Mouse (Mus musculus) cerebellum, adult 11-12 months (tissue): Measurements from ENCODE around the gene Ffar2.
"Not testable (repeated sequence)": the region's sequence is repeated elsewhere in the genome, so short reads cannot be mapped to it uniquely, and the experiment has no call there.

Experiments
- DNase-seq: peaks from one replicate; pipeline ENCODE4 v3.0.0; 2022

Ffar2 gene

GRCm38 (mm10) chr7:30823675-30824074, at the start of gene Ffar2:
Ffar2 (minus strand) TSS chr7:30823775.
- no peak for DNase-seq

DNA sequence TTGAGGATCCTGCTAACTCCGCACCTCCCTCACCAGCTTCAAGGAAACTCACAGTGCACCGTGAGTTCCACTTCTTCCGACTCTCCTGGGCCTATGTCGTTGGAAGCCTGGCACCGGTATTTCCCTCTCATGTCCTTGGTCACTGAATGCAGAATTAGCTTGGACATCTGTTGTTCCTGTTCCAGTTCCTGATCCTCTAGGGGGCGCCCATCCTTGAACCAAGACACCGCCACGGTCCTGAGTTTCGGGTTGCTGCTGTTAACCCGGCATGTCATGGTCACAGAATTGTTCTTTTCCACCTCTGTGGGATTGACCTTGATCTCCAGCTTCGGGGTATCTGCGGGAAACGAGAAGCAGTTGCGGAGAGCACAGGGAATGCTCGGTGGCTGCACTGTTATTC, 49.5 kb upstream of the Ffar2 start:
- DNase-seq: peak; percentile 47

- no peak for DNase-seq
Observed at GRCm38 (mm10) chr7:30863386-30863785, 39.8 kb upstream of the Ffar2 start.

DNA sequence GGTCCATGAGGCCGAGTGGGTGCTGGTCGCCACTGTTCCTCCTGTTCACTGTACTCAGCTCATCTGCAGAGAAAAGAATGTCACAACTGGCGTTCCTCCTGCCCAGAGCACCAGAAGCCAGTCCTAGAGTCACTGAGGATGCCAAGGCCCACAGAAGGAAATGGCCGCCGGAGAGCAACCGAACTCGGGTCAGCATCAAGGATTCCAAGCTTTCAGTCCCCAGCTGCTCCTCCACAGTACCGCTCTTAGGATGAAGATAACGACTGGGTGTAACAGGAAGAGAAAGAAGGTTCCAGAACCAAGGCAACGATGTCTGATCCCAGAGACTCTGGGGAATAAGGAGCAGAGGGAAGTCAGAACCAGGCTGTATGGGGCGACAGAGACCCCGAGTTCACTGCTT, 37.9 kb upstream of the Ffar2 start, which contains the start of gene Ffar1:
Gene Ffar1 (minus strand): TSS at position 101 of the 400 bp plus-strand sequence.
- DNase-seq: no peak

DNA sequence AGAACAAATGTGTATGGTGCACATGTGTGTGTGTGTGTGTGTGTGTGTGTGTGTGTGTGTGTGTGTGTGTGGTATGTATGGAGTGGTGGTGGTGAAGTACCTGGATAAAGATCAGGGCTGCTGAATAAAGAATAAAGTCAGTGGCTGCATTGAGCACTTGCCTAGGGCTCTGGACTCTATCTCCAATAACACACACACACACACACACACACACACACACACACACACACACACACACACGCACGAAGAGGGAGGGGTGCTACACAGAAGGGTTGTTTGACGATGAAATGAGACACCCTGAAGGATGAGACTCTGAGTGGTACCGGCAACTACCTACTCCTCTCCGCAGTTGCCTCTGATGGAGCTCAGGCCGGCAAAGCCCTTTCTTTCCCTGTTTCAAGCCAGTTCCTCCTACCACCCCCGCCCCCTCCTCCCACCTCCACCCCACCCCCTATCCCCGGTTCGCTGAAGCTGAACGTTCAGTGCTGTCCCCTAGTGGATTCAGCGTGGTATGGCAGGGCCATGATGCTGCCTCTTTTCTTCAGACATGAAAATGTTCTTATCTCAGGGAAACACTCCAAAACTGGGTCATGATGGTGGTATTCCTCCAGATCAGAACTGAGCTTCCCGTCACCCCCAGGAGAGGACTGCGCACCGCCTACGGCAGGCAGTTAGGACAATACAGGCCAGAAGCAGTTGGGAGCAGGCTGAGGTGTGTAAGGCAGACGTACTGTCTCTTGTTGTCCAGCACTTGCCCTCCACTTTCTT, 36.2 kb upstream of the Ffar2 start:
- peak; percentile 11 for DNase-seq

- peak; percentile 8 for DNase-seq
Observed at GRCm38 (mm10) chr7:30859290-30859634, 35.7 kb upstream of the Ffar2 start.

DNA sequence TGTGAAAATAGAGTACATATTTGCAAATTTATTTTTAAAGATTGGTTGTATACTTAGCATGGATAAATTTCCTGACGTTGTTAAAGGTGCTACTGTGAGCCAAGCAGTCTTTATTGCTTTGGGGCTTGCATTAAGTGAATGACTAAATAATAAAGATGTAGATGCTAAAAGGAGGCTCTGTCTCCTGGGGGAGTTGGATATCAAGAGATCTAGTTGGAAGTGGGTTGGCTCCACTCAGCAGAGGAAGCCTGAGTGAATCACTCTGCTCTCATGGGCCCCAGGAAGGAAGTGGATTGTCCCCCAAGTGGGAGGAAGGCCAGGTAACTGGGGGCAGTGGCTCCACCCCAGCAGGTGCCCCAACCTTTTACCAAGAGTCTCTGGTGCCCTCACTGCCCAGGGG, 34.2 kb upstream of the Ffar2 start:
- no peak for DNase-seq

GRCm38 (mm10) chr7:30856078-30856477, 32.5 kb upstream of the Ffar2 start, which contains the start of gene Ffar3:
Ffar3 (minus strand) TSS chr7:30856178.
- no peak for DNase-seq

- DNase-seq: no peak
Observed at GRCm38 (mm10) chr7:30851421-30851820, 27.8 kb upstream of the Ffar2 start.

DNA sequence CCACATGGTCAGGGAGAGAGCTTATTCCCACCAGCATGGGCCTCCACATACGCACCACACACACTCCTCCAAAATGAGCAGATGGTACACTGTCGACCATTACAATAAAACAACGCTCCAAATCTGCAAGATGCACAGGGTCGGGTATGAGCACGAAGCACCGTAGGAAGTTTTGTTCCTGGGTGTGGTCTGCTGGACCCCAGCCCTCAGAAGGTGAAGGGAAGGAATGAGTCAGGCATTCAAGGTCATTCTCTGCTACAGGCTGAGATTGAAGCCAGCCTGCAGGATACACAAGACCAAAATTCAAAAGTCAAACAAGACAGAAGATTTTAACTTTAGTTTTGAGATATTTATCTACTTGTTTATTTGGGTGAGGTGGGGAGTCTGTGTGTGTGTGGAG, 24.4 kb upstream of the Ffar2 start:
- no peak for DNase-seq

DNA sequence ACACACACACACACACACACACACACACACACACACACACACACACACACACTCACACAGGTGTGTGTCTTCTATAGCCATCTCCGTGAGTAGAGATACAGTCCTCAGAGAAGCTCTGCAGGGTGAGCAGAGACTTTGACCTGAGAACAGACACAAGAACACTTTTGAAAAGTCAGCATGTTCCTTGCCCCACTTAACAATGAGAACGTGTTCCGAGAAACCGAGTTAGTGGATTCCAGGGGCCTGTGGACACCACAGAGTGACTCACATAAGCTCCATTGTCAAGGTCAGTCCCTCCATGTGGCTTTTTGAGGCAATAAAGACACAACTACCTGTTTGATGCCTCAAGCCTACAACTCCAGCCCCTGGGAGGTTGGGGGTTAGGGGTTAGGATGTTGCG, 23.8 kb upstream of the Ffar2 start:
- DNase-seq: no peak

DNA sequence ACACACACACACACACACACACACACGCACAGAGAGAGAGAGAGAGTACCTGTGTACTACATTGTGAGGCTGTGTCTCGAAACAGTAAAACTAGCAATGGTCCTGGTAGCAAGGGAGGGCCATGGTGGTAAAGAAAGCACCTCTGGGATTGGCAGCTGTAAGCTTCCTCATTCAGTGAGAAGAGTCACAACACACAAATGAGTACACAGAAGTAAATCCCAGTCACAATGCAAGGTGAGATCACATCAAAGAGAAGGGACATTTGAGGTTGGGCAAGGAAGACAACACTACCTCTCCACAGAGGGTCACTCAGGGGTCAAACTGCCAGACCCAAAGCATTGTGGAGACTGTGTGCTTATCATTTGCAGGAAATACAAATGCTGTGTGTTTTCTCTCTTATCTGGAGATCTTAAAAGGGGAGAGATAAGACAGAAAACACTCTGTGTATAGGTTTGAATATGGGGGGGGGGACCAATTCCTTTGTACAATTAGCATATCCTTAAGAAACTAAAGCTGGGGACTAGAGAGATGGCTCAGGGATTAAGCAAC, 23.0 kb upstream of the Ffar2 start:
- no peak for DNase-seq

DNA sequence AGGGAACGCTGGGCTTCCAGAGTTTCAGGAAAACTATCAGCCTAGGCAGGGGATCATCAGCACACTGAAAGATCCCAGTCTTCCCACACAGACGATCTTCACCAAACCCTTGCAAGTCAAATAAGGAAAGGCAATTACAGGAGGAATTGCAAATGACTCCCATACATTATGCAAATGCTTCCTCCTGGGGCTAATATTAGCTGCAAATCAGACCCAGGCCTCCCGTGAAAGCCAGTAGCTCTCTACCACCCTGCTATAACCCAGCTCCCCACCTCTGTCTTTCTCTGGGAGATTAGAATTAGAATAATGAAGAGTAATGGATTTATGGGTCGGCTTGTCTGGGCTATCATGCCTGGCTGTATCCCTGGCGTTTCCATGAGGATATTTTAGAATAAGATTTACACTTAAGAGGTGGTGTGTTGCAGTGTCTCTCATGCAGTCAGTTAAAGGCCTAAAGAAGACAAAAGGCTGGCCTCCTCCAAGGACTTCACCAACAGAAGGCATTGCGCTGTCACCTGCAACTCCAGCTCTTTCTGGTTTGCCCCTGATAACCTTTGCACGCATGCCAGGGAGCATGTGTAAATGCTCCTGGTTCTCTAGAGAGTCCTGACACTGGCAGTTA, 21.2 kb upstream of the Ffar2 start:
- no peak for DNase-seq

DNA sequence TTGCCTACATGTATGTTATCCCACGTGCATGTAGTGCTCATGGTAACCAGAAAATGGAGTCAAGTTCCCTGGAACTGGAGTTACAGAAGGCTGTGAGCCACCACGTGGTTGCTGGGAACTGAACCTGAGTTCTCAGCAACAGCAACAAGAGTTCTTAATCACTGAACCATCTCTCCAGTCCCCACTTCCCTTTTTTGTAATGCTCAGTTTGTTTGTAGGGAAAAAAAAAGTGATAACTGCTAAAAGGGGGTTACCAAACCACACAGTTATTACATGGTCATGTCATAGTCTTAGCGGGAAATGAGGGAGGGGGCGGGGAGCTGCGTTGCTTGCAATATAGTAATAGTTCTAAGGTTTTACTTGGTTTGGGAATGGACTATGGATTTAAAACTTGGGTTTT, 18.5 kb upstream of the Ffar2 start:
- DNase-seq: no peak

DNA sequence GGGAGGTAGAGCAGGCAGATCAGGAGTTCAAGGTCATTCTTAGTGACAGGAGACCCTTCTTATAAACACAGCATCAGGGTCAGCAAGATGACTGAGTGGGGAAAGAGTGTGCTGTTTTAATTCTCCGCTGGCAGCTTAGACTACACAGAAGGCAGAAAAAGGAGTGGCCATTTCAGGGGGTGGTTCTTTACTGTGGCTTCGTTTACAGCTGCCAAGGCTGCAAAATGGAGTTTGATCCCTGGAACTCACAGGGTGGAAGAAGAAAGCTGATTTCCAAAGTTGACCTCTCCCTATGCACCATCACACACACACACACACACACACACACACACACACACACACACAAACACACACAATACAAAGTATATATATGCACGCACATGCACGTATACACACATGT, 17.8 kb upstream of the Ffar2 start:
- no peak for DNase-seq

GRCm38 (mm10) chr7:30840306-30840705, 16.7 kb upstream of the Ffar2 start:
- no peak for DNase-seq

- no peak for DNase-seq
Observed at GRCm38 (mm10) chr7:30837277-30837676, 13.7 kb upstream of the Ffar2 start.

- DNase-seq: not testable (repeated sequence)
Observed at GRCm38 (mm10) chr7:30832684-30833083, 9.1 kb upstream of the Ffar2 start.

DNA sequence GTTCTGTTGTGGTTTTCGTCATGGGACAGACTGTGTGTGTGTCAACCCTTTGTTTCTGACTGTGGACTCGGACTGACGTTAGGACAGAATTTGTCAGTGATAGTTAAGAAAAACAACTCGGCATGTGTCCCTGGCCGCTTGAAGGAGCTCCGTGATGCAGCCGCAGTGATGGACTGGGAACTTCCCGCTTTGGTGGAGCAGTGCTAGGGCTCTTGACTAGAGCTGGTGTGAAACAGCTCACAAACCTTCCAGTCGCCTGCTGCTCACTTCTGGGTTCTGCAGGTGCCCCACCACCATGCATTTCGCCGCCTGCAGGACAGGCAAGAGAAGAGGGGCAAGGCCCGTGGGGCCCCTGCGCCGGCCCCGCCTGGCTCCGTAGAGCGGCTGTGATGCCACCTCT, 8.7 kb upstream of the Ffar2 start:
- no peak for DNase-seq

GRCm38 (mm10) chr7:30829428-30829827, 5.9 kb upstream of the Ffar2 start:
- no peak for DNase-seq

GRCm38 (mm10) chr7:30828871-30829270, 5.3 kb upstream of the Ffar2 start:
- DNase-seq: not testable (repeated sequence)

GRCm38 (mm10) chr7:30826660-30827059, 3.1 kb upstream of the Ffar2 start:
- DNase-seq: no peak

GRCm38 (mm10) chr7:30824306-30824705, 731 bp upstream of the Ffar2 start:
- DNase-seq: no peak

DNA sequence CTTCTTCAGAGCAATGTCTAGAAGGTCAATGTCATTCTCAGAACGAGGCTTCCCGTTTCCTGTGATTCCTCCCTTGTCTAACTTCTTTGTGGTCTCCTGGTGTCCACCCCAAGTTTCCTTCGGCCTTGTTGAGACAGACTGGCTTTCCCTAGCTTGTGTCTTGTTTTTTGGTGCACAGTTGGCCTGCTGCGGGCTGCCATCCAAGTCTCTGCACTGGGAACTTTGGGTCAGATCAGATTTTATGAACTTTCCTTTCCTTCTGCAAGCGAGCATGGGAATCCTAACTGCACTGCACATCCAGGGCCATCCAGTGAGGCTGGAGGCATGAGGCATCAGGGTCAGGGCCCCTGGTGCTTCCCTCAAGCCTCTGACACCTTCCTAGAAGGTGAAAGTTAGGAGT, 2.0 kb downstream of the Ffar2 start:
- no peak for DNase-seq
